Mouse (Mus musculus) forebrain, postnatal 0 days (tissue): Measurements from ENCODE around the gene Ccdc187. TPM values are rescaled to one million over a fixed set of nuclear protein-coding genes. Genes with fewer than 3 reads are reported as not detected.

Experiments used
- ATAC-seq: fragments of 200-750 bp; cut with Nextera tagmentation; 2 replicates; pipeline ENCODE4 v1.8.0; 2017; ENCODE audit warnings: mild to moderate bottlenecking, moderate library complexity
- DNase-seq: peaks from one replicate; pipeline ENCODE4 v3.0.0-alpha.2; 2015
- H3K27ac ChIP-seq: fragments of 300-500 bp; sonication (generic); 2 replicates; pipeline ENCODE4 v1.5.1; 2014; ENCODE audit warnings: low read depth, mild to moderate bottlenecking, antibody characterized with exemption, low read length, moderate library complexity, mixed read lengths
- H3K27me3 ChIP-seq: fragments of 300-500 bp; sonication (generic); 2 replicates; pipeline ENCODE4 v1.6.1; 2014; ENCODE audit warnings: mild to moderate bottlenecking, low read length, mixed read lengths; ENCODE audit not compliant: insufficient read depth
- H3K36me3 ChIP-seq: fragments of 300-500 bp; sonication (generic); 2 replicates; pipeline ENCODE4 v1.6.1; 2014; ENCODE audit warnings: mild to moderate bottlenecking, moderate library complexity; ENCODE audit not compliant: insufficient read depth
- H3K4me1 ChIP-seq: fragments of 300-500 bp; sonication (generic); 2 replicates; pipeline ENCODE4 v1.6.1; 2014; ENCODE audit warnings: antibody characterized with exemption; ENCODE audit not compliant: insufficient read depth
- H3K4me2 ChIP-seq: fragments of 300-500 bp; sonication (generic); 2 replicates; pipeline ENCODE4 v1.6.1; 2014; ENCODE audit warnings: low read depth, mild to moderate bottlenecking, moderate library complexity
- H3K4me3 ChIP-seq: fragments of 300-500 bp; sonication (generic); 2 replicates; pipeline ENCODE4 v1.5.1; 2014; ENCODE audit warnings: low read depth, low read length, mixed read lengths
- H3K9ac ChIP-seq: fragments of 300-500 bp; sonication (generic); 2 replicates; pipeline ENCODE4 v1.6.1; 2014; ENCODE audit warnings: mild to moderate bottlenecking
- H3K9me3 ChIP-seq: fragments of 300-500 bp; sonication (generic); 2 replicates; pipeline ENCODE4 v1.6.1; 2016; ENCODE audit warnings: low read length
- CTCF ChIP-seq: sonication (generic); IDR thresholded peaks from 2 replicates; pipeline ENCODE4 v1.5.1; 2016; ENCODE audit warnings: antibody characterized with exemption, control low read depth, low read depth
- WGBS: fragments of 180-500 bp; shearing (Covaris S2); extraction: QIAGEN DNeasy Blood & Tissue Kit; methylation state at CpG from one replicate; pipeline ENCODE4 v1.1.7; 2014; 5-methylcytosine and 5-hydroxymethylcytosine counted together
- polyA plus RNA-seq: library from polyadenylated mRNA; unstranded; fragments of >200 nt; fragmentation: Nextera tagmentation; extraction: Ambion mirVana; gene quantifications from 2 replicates; pipeline ENCODE4 v1.2.1, GENCODE M21; 2015
- total RNA-seq: library from RNA; depleted of rRNA; stranded (reverse); fragments of >200 nt; gene quantifications from 2 replicates; pipeline ENCODE4 v1.2.3, GENCODE M21; 2014; rRNA removed

The Ccdc187 gene
- total RNA-seq = 1.5 and 2.0 TPM in 2 replicates
- polyA plus RNA-seq = 0.13 TPM in 2 replicates

GRCm38 (mm10) chr2:26294457-26294856, at the start of gene Ccdc187:
Gene Ccdc187, minus strand, starts transcription at chr2:26294557.
- 64% methylated on average over 2 of the region's 2 CpGs for WGBS

GRCm38 (mm10) chr2:26342609-26343490, 48.5 kb upstream of the Ccdc187 start:
- peaks cover 89% of the 10 kb centered on the region for H3K36me3 ChIP-seq
- no peaks in the 10 kb centered on the region for H3K4me1 ChIP-seq
- no peak overlapping the region for H3K27ac ChIP-seq
- no peaks in the 10 kb centered on the region for H3K27me3 ChIP-seq
- ATAC-seq (no peak), DNase-seq (no peak)
- TF ChIP-seq CTCF = no peak
- WGBS = 74% methylated on average over 11 of the region's 11 CpGs
- no peak overlapping the region for H3K4me3 ChIP-seq
- H3K9me3 ChIP-seq = no peaks in the 10 kb centered on the region
- no peak overlapping the region for H3K4me2 ChIP-seq
- H3K9ac ChIP-seq = no peak overlapping the region

More at GRCm38 (mm10) chr2:26294457-26294856, at the start of gene Ccdc187:
- TF ChIP-seq CTCF = no peak
- Histone ChIP-seq H3K27ac (no peak within 1 kb of the TSS), H3K4me2 (no peak within 1 kb of the TSS), H3K27me3 (no peaks in the 10 kb centered on the region), H3K4me1 (peaks cover 22% of the 10 kb centered on the region), H3K9ac (no peak within 1 kb of the TSS), H3K4me3 (no peak within 1 kb of the TSS), H3K9me3 (no peaks in the 10 kb centered on the region), H3K36me3 (no peaks in the 10 kb centered on the region)
- ATAC-seq (no peak), DNase-seq (no peak)

- H3K9me3 ChIP-seq = no peaks in the 10 kb centered on the region
- H3K36me3 ChIP-seq = peaks cover 81% of the 10 kb centered on the region
- H3K4me2 ChIP-seq = no peak overlapping the region
- DNase-seq (no peak), ATAC-seq (no peak)
- H3K27ac ChIP-seq = no peak overlapping the region
- no peaks in the 10 kb centered on the region for H3K4me1 ChIP-seq
- H3K27me3 ChIP-seq = no peaks in the 10 kb centered on the region
- TF ChIP-seq CTCF = no peak
- no peak overlapping the region for H3K9ac ChIP-seq
- H3K4me3 ChIP-seq = no peak overlapping the region
- 53% methylated on average over 10 of the region's 10 CpGs for WGBS
Observed at GRCm38 (mm10) chr2:26342044-26342443, 47.7 kb upstream of the Ccdc187 start.

GRCm38 (mm10) chr2:26341510-26341981, 47.2 kb upstream of the Ccdc187 start:
- no peak overlapping the region for H3K27ac ChIP-seq
- 83% methylated on average over 2 of the region's 2 CpGs for WGBS

GRCm38 (mm10) chr2:26339204-26339551, 44.8 kb upstream of the Ccdc187 start:
- 76% methylated on average over 5 of the region's 5 CpGs for WGBS
- H3K4me2 ChIP-seq = no peak overlapping the region
- H3K4me1 ChIP-seq = no peaks in the 10 kb centered on the region
- no peaks in the 10 kb centered on the region for H3K9me3 ChIP-seq
- no peak overlapping the region for H3K27ac ChIP-seq
- no peak for DNase-seq
- no peak overlapping the region for H3K4me3 ChIP-seq
- no peak for TF ChIP-seq CTCF
- H3K27me3 ChIP-seq = no peaks in the 10 kb centered on the region
- H3K9ac ChIP-seq = no peak overlapping the region
- no peak for ATAC-seq
- H3K36me3 ChIP-seq = peaks cover 54% of the 10 kb centered on the region

More at GRCm38 (mm10) chr2:26341510-26341981, 47.2 kb upstream of the Ccdc187 start:
- Histone ChIP-seq H3K4me1 (no peaks in the 10 kb centered on the region), H3K36me3 (peaks cover 76% of the 10 kb centered on the region), H3K9me3 (no peaks in the 10 kb centered on the region), H3K4me2 (no peak overlapping the region), H3K4me3 (no peak overlapping the region), H3K9ac (no peak overlapping the region), H3K27me3 (no peaks in the 10 kb centered on the region)
- no peak for ATAC-seq
- DNase-seq = no peak
- no peak for TF ChIP-seq CTCF

- H3K9ac ChIP-seq = no peak overlapping the region
- 87% methylated on average over 8 of the region's 13 CpGs for WGBS
- H3K27ac ChIP-seq = no peak overlapping the region
Observed at GRCm38 (mm10) chr2:26338302-26339203, 44.2 kb upstream of the Ccdc187 start.

More at GRCm38 (mm10) chr2:26338302-26339203, 44.2 kb upstream of the Ccdc187 start:
- Histone ChIP-seq H3K9me3 (no peaks in the 10 kb centered on the region), H3K4me3 (no peak overlapping the region), H3K36me3 (peaks cover 51% of the 10 kb centered on the region), H3K4me1 (no peaks in the 10 kb centered on the region), H3K27me3 (no peaks in the 10 kb centered on the region), H3K4me2 (no peak overlapping the region)
- no peak for TF ChIP-seq CTCF
- DNase-seq (no peak), ATAC-seq (peak; percentile 42)
